Mouse (Mus musculus) hindbrain, embryonic 16.5 days (tissue): Measurements from ENCODE around the gene Armh1. TPM values are rescaled to one million over a fixed set of nuclear protein-coding genes. Genes with fewer than 3 reads are reported as not detected.

Experiments
- ATAC-seq: fragments of 200-750 bp; cut with Nextera tagmentation; 2 replicates; pipeline ENCODE4 v1.8.0; 2017; ENCODE audit warnings: moderate TSS enrichment, moderate library complexity
- H3K27ac ChIP-seq: fragments of 300-500 bp; sonication (generic); 2 replicates; pipeline ENCODE4 v1.5.1; 2014; ENCODE audit warnings: low read depth, mild to moderate bottlenecking, control low read depth, low read length, moderate library complexity
- H3K27me3 ChIP-seq: fragments of 300-500 bp; sonication (generic); replicated peaks from 2 replicates; pipeline ENCODE4 v1.6.1; 2014; ENCODE audit warnings: low read length; ENCODE audit not compliant: control insufficient read depth, insufficient read depth
- H3K36me3 ChIP-seq: fragments of 300-500 bp; sonication (generic); 2 replicates; pipeline ENCODE4 v1.6.1; 2014; ENCODE audit warnings: mild to moderate bottlenecking, low read length, moderate library complexity, mixed read lengths; ENCODE audit not compliant: control insufficient read depth, insufficient read depth
- H3K4me1 ChIP-seq: fragments of 300-500 bp; sonication (generic); 2 replicates; pipeline ENCODE4 v1.6.1; 2014; ENCODE audit warnings: low read depth, low read length; ENCODE audit not compliant: control insufficient read depth, insufficient read depth
- H3K4me2 ChIP-seq: fragments of 300-500 bp; sonication (generic); 2 replicates; pipeline ENCODE4 v1.6.1; 2014; ENCODE audit warnings: mild to moderate bottlenecking, low read length, control low read depth, moderate library complexity
- H3K4me3 ChIP-seq: fragments of 300-500 bp; sonication (generic); 2 replicates; pipeline ENCODE4 v1.5.1; 2014; ENCODE audit warnings: mild to moderate bottlenecking, low read length, control low read depth, moderate library complexity
- H3K9ac ChIP-seq: fragments of 300-500 bp; sonication (generic); 2 replicates; pipeline ENCODE4 v1.6.1; 2014; ENCODE audit warnings: low read depth, mild to moderate bottlenecking, control low read depth, low read length, moderate library complexity
- H3K9me3 ChIP-seq: fragments of 300-500 bp; sonication (generic); 2 replicates; pipeline ENCODE4 v1.6.1; 2014; ENCODE audit warnings: mild to moderate bottlenecking, low read length, moderate library complexity; ENCODE audit not compliant: control insufficient read depth
- WGBS: fragments of 180-500 bp; shearing (Covaris S2); extraction: QIAGEN DNeasy Blood & Tissue Kit; methylation state at CpG from one replicate; pipeline ENCODE4 v1.1.7; 2014; 5-methylcytosine and 5-hydroxymethylcytosine counted together
- polyA plus RNA-seq: library from polyadenylated mRNA; unstranded; fragments of >200 nt; fragmentation: Nextera tagmentation; extraction: Ambion mirVana; gene quantifications from 2 replicates; pipeline ENCODE4 v1.2.1, GENCODE M21; 2015

Armh1 gene
- polyA plus RNA-seq, 1 experiment from 2014 or later, result 2.3 TPM

DNA sequence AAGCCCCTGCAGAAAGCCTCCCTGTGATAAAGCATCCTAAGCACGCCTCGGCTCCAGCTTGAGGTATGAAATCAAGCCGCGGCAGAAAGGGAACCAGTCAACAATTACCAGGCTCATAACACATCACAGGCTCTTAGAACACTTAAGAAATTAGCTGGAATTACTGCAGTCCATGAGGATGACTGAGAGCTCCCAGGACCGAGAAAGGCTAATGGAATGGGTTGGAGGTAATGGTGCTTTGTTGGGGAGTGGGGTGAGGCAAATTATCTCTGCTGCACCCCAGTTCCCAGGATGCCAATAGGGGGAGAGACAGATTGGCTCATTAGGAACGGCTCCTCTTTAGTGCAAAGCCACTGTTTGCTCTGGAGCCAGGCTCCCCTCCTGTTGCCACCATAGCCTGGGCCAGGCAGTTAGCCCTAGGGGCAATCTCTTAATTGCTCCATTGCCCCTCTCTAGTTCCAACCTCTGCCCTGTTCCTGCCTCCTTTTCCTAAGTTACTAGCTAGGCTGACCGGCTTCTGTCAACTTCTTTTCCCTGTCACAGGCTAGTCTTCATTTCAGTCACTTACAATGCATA is 17.7 kb downstream of the Armh1 start:
- Histone ChIP-seq H3K4me3 (no peak overlapping the region), H3K27me3 (no peaks in the 10 kb centered on the region), H3K36me3 (no peaks in the 10 kb centered on the region), H3K27ac (no peak overlapping the region), H3K4me2 (no peak overlapping the region), H3K4me1 (no peaks in the 10 kb centered on the region), H3K9me3 (no peaks in the 10 kb centered on the region), H3K9ac (no peak overlapping the region)
- ATAC-seq, result peak; percentile 42; the same call in 1 of the 2 replicates
- 74% methylated on average over 7 of the region's 7 CpGs for WGBS

DNA sequence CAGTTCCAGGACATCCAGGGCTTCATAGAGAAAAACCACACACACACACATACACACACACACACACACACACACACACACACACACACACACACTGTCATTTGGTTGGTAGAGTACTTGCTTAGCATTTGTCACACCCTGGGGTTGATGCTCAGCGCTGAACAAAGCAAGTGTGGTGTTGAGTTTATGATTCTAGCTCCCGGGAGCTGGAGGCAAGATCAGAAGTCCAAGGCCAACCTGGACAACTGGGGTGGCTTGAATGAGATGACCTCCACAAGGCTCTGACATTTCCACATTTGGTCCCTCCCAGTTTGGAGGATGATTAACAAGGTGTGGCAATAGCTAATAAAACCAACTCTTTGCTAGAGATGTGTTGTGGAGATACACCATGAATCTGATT is 20.7 kb downstream of the Armh1 start:
- H3K9me3 ChIP-seq, result no peaks in the 10 kb centered on the region
- H3K27me3 ChIP-seq, result no peaks in the 10 kb centered on the region
- H3K4me2 ChIP-seq, result no peak overlapping the region
- ATAC-seq, result no peak
- no peak overlapping the region for H3K4me3 ChIP-seq
- no peaks in the 10 kb centered on the region for H3K4me1 ChIP-seq
- H3K27ac ChIP-seq, result no peak overlapping the region
- H3K36me3 ChIP-seq, result no peaks in the 10 kb centered on the region
- 92% methylated on average over 2 of the region's 2 CpGs for WGBS
- no peak overlapping the region for H3K9ac ChIP-seq

DNA sequence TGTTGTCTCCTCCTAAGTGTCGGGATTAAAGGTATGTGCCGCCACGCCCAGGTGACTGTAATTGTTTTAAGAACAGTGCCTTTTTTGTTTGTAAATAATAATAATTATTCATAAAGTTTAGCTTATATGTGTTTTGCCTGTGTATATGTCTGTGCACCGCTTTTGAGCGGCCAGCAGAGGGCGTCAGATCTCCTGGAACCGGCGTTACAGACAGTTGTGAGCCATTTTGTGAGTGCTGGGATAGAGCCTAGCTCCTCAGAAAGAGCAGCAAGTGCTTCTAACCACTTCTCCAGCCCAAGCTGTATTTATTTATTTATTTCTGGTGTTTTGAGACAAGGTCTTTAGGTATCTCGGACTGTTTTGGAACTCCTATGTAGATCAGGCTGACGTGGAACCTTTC is 21.6 kb downstream of the Armh1 start:
- ATAC-seq, result no peak
- no peak overlapping the region for H3K9ac ChIP-seq
- WGBS, result 45% methylated on average over 10 of the region's 10 CpGs

DNA sequence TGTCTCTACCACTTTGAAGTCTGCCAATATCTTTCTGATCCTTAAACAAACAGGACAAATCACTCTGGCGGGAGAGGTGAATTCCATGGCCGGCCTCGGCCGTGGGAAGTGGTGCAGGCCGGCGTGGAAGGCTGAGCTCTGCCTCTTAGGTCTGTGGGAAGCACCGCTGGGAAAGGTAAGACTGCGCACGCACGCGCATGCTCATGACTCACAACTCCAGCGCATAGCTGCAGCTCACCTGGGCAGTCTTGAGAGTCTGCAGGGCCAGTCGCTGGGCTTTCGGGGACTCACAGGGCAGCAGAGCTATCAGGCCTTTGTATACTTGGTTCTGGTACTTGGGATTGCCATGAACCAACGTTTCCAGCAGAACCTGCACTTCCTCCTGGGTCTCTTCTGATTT is 22.3 kb downstream of the Armh1 start:
- 75% methylated on average over 15 of the region's 15 CpGs for WGBS
- Histone ChIP-seq H3K4me3 (no peak overlapping the region), H3K27me3 (no peaks in the 10 kb centered on the region), H3K9ac (no peak overlapping the region), H3K9me3 (no peaks in the 10 kb centered on the region), H3K4me2 (no peak overlapping the region), H3K4me1 (no peaks in the 10 kb centered on the region), H3K36me3 (no peaks in the 10 kb centered on the region), H3K27ac (no peak overlapping the region)
- ATAC-seq, result no peak

More for the DNA sequence above, 21.6 kb downstream of the Armh1 start:
- Histone ChIP-seq H3K9me3 (no peaks in the 10 kb centered on the region), H3K4me2 (no peak overlapping the region), H3K36me3 (no peaks in the 10 kb centered on the region), H3K27me3 (no peaks in the 10 kb centered on the region), H3K4me1 (no peaks in the 10 kb centered on the region), H3K4me3 (no peak overlapping the region), H3K27ac (no peak overlapping the region)

DNA sequence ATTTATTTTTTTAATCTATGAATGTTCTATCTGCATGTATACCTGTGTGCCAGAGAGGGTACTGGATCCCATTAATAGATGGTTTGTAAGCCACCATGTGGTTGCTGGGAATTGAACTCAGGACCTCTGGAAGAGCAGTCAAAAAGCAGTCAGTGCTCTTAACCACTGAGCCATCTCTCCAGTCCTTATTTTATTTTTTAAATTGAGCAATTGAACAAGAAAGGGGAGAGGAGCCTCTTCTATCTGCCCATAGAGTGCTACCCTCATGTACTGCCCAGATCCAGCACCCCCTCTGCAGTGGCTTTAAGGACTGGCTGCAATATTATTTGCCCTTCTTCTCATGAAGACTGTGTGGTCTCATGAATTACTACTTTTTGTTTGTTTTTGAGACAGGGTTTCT is 26.7 kb downstream of the Armh1 start:
- no peaks in the 10 kb centered on the region for H3K4me1 ChIP-seq
- no peak for ATAC-seq
- no peaks in the 10 kb centered on the region for H3K27me3 ChIP-seq
- no peak overlapping the region for H3K27ac ChIP-seq
- no peak overlapping the region for H3K4me3 ChIP-seq
- no peak overlapping the region for H3K4me2 ChIP-seq
- no peaks in the 10 kb centered on the region for H3K36me3 ChIP-seq
- no peaks in the 10 kb centered on the region for H3K9me3 ChIP-seq
- no peak overlapping the region for H3K9ac ChIP-seq

DNA sequence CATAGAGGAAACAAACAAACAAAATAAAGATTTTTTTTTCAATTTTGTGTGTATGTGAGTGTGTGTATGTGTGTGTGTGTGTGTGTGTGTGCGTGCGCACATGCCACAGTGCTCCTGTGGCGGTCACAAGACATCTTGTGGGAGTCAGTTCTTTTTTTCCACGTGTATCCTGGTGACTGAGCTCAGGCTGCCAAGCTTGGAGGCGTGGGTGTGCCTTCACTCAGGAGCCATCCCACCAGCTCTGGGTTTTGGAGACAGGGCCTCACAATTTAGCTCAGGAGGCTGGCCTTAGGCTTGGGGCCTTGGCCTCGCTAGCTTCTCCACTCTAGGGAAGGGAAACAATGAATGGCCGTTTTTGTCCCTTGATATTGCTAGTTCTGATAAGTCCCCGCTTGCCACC is 27.8 kb downstream of the Armh1 start:
- H3K36me3 ChIP-seq, result no peaks in the 10 kb centered on the region
- no peak for ATAC-seq
- H3K9me3 ChIP-seq, result no peaks in the 10 kb centered on the region
- H3K27me3 ChIP-seq, result no peaks in the 10 kb centered on the region
- 75% methylated on average over 8 of the region's 8 CpGs for WGBS
- H3K4me2 ChIP-seq, result no peak overlapping the region
- no peak overlapping the region for H3K9ac ChIP-seq
- H3K4me3 ChIP-seq, result no peak overlapping the region
- H3K4me1 ChIP-seq, result no peaks in the 10 kb centered on the region
- no peak overlapping the region for H3K27ac ChIP-seq

DNA sequence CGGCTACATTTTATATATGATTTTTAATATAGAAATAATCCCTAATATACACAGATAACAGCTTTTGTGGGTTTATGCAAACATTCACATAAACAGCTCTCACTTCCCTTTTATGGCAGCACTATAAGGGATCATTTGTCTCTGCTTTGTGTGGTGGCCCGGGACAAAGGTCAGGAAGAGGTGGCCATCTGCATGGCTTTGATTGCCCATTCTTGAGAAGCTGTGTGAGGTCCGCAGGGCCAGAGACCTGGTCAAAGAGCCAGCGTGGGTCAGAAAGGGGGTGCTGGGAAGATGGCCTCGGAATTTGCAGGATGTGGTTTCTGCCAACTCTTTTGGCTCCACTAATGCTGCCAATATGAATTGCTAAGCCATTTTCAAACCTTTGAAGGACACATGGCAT is 28.9 kb downstream of the Armh1 start:
- WGBS, result 38% methylated on average over 5 of the region's 5 CpGs
- H3K4me2 ChIP-seq, result no peak overlapping the region
- no peak for ATAC-seq
- no peaks in the 10 kb centered on the region for H3K36me3 ChIP-seq
- H3K9me3 ChIP-seq, result no peaks in the 10 kb centered on the region
- H3K4me3 ChIP-seq, result no peak overlapping the region
- no peaks in the 10 kb centered on the region for H3K27me3 ChIP-seq
- no peaks in the 10 kb centered on the region for H3K4me1 ChIP-seq
- no peak overlapping the region for H3K27ac ChIP-seq
- H3K9ac ChIP-seq, result no peak overlapping the region

DNA sequence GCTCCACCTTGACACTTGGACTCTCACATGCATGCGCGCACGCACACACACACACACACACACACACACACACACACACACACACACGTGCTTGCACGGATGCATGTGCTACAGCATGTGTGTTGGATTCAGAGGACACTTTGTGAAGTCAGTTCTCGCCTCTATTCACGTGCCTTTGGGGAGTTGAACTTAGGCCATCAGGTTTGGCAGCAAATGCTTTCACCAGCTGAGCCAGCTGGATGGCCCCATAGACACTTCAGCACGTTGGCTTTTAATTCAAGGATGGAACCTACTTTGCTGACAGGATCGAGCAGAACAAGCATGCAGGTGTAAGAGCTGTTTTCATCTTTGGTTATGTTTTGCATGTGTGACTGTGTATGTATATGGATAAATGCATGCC is 30.1 kb downstream of the Armh1 start:
- Histone ChIP-seq H3K27me3 (no peaks in the 10 kb centered on the region), H3K27ac (no peak overlapping the region), H3K4me1 (no peaks in the 10 kb centered on the region), H3K36me3 (no peaks in the 10 kb centered on the region), H3K9ac (no peak overlapping the region), H3K4me2 (no peak overlapping the region), H3K9me3 (no peaks in the 10 kb centered on the region), H3K4me3 (no peak overlapping the region)
- 82% methylated on average over 9 of the region's 9 CpGs for WGBS
- ATAC-seq, result no peak

DNA sequence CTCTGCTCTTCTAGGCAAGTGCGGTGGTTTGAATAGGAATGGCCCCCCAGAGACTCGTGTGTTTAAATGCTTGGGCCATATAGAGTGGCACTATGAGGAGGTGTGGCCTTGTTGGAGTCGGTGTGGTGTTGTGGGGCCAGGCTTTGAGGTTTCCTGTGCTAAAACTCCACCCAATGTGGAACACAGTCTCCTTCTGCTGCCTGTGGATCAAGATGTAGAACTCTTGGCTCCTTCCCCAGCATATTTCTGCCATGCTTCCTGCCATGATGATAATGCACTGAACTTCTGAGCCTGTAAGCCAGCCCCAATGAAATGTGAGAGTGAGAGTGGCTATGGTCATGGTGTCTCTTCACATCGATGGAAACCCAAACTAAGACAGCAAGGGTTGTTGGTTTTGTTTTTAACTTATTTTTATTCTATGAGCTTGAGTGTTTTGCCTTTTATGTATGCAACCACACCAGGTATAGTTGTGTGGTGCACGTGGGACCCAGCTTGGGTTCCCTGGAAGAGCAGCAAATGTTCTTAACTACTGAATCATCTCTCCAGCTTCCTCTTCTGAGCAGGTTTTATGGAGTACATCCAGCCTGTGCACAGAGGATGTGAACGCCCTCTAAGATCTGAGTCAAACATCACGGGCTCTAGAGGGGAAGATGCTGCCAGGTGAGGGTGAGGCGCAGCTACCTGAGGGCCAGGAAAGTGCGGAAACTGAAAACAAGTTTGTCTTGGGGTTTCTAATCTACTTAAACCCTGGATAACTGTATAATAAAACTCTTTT is 31.0 kb downstream of the Armh1 start:
- Histone ChIP-seq H3K9ac (no peak overlapping the region), H3K27me3 (no peaks in the 10 kb centered on the region), H3K4me3 (no peak overlapping the region), H3K36me3 (no peaks in the 10 kb centered on the region), H3K27ac (no peak overlapping the region), H3K4me1 (no peaks in the 10 kb centered on the region), H3K9me3 (no peaks in the 10 kb centered on the region), H3K4me2 (no peak overlapping the region)
- no peak for ATAC-seq
- WGBS, result 80% methylated on average over 9 of the region's 9 CpGs
